Mouse (Mus musculus): Measurements from ENCODE around the gene Tmem106b. TPM values are rescaled to one million over a fixed set of nuclear protein-coding genes. Genes with fewer than 3 reads are reported as not detected.

Gene Tmem106b
- 36.6 and 39.7 TPM in 2 replicates for polyA plus RNA-seq (2015; fragmentation: Nextera tagmentation; extraction: Ambion mirVana)

DNA sequence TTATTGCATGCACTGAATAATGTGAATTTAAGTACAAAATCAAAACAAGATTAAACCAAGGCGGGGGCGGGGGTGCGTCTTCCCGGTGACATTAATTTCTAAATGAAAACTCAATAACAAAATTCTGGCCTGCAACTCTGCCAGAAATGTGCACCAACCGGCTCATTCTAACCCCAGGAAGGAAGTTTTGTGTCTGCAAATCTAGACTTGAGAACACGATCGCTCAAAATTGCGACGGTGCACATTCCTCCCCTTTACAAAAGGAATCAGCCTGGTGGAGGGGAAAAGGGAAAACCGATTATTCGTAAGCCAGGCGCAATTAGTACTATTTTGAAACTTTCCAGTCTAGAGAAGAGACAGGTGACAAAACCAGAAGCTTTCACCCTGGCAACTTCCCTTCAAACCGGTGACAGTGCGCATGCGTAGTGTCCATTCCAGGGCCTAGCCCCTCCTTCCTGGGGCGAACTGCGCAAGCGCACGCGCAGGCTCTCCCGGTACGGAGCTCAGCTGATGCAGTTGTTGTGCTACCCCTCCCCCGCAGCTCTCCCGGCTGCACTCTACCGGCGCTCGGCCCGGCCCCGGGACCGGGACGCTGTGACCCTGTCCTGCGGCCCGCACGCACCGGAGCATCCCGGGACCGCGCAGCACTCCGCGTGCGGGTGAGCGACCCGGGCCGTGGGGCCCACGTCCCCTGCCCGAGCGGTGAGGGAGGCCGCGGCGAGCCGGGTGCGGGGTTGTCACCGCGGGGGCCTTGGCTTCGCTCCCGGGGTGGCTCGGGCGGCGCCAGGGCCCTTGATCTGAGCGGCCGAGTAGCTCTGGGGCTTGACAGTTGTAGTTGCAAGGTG, at the start of gene Tmem106b:
TSS of gene Tmem106b (plus strand) at position 458 of the 845 bp plus-strand sequence.

Other genes with a start within 250 kb of the Tmem106b start
- gene Vwde, start 155.2 kb downstream of the Tmem106b start, polyA plus RNA-seq (2015; fragmentation: Nextera tagmentation; extraction: Ambion mirVana): not detected in 2 replicates